Mouse (Mus musculus) E14TG2a.4 (cell line): ENCODE measurements around the gene Stkld1.

Experiments
- CTCF ChIP-seq: conservative IDR thresholded peaks from 2 replicates; pipeline ENCODE4 v1.5.1; 2014; ENCODE audit warnings: low read length
- NANOG ChIP-seq: IDR thresholded peaks from 2 replicates; pipeline ENCODE4 v1.6.1; 2014; ENCODE audit warnings: borderline replicate concordance, low read length, mixed read lengths

GRCm38 (mm10) chr2:26919684-26920083 lies 14.2 kb upstream of the Stkld1 start:
- TF ChIP-seq NANOG (no peak), CTCF (no peak)
